Mouse (Mus musculus) bone marrow macrophage, adult 2 months (primary cell): ENCODE measurements around the gene Shroom2.

Source experiments
- CTCF ChIP-seq: IDR thresholded peaks from 2 replicates; pipeline ENCODE4 v1.5.1; 2012; ENCODE audit warnings: low read depth, mild to moderate bottlenecking, low read length, moderate library complexity
- POLR2A ChIP-seq: IDR thresholded peaks from 2 replicates; pipeline ENCODE4 v1.6.1; 2012; ENCODE audit warnings: mild to moderate bottlenecking, low read depth, low read length, borderline replicate concordance

- TF ChIP-seq CTCF (no peak), POLR2A (no peak)
Measured at GRCm38 (mm10) chrX:152768891-152769599, at the start of gene Shroom2.
